Mouse (Mus musculus): ENCODE measurements at regions not wholly inside any gene's neighbourhood (a gene's known extent, or its start where the extent isn't known, plus 50 kb on each side); places are given as distances from the start of the nearest gene placed in this dataset.

GRCm38 (mm10) chr15:42311166-42311565, 2177.0 kb downstream of the 9330182O14Rik start:
- no peak for DNase-seq

DNA sequence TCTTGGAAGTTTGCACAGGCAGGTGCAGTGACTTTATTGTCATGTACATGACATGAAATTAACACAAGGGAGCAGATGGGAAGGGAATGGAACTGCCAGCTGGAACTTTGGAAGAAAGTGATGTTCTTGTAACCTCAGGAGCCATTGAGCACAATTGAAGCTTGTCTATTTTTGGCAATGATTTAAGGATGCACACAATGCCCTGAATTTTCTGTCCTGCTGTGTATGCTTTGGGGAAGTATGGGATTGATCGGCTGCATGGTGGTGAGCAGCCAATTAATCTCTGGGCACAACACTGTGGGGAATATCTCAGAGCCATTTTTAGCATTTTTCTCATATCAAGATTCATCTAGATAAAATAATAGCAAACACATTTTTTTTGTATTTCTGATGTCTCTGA, 2186.2 kb downstream of the 9330182O14Rik start:
- no peak for DNase-seq

GRCm38 (mm10) chr15:42322940-42323339, 2188.8 kb downstream of the 9330182O14Rik start:
- DNase-seq, result no peak

DNA sequence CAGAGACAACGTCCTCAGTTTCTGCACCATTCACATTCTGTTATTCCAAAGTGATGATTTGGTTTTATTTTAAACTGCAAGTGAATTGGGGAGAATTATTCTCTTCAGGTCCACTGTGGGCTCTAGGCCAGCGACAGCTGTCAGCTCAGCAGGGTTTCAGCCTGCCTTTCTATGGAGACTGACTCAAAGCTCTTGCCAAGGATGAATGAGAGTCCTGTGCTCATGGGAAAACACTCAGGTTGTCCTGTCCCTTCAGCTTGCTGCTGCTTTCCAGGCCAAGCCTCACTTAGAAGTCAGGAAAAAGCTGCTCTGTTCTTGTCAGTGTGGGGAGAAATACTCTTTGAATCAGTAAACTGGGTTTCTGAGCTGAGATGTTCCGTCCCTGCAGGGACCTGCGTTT, 2191.1 kb downstream of the 9330182O14Rik start:
- DNase-seq, result no peak

GRCm38 (mm10) chr15:42328535-42328934, 2194.4 kb downstream of the 9330182O14Rik start:
- DNase-seq, result no peak

- DNase-seq, result no peak
Measured at GRCm38 (mm10) chr15:42329742-42330141, 2195.6 kb downstream of the 9330182O14Rik start.

- no peak for DNase-seq
Measured at GRCm38 (mm10) chr15:42333642-42334041, 2199.5 kb downstream of the 9330182O14Rik start.

- DNase-seq, result no peak
Measured at GRCm38 (mm10) chr15:42346131-42346530, 2212.0 kb downstream of the 9330182O14Rik start.

- no peak for DNase-seq
Measured at GRCm38 (mm10) chr15:42361871-42362270, 2227.7 kb downstream of the 9330182O14Rik start.

DNA sequence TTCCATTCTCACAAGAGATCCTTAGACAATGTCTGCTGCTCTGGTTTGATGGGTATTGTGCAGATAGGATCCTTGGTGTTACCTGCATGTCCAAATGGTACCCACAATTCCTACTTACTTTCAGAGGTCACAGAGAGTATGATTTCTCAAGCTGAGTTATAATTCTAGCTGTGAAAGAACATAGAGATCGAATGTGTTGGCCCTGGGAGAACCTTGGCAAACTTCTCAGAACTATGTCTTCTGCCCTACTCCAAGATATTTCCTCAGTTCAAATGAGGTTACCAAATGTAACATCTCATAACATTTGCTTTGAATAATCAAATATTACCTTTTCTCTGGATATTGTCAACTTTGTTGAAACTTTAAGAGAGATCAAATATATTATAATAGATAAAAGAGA, 2230.8 kb downstream of the 9330182O14Rik start:
- DNase-seq, result no peak

GRCm38 (mm10) chr15:42366796-42367195, 2232.6 kb downstream of the 9330182O14Rik start:
- DNase-seq, result no peak

GRCm38 (mm10) chr15:42369603-42370002, 2235.4 kb downstream of the 9330182O14Rik start:
- DNase-seq, result no peak

GRCm38 (mm10) chr15:42370044-42370443, 2235.9 kb downstream of the 9330182O14Rik start:
- DNase-seq, result no peak

GRCm38 (mm10) chr15:42372704-42373286, 2238.6 kb downstream of the 9330182O14Rik start:
- no peak for DNase-seq

All from spleen, adult 18-20 months (tissue).